Mouse (Mus musculus): Measurements from ENCODE around the gene Cyth1.

GRCm38 (mm10) chr11:118198296-118198600, 50.1 kb downstream of the Cyth1 start:
- TF ChIP-seq CTCF (IDR thresholded peaks at IDR 0.05; ENCODE audit: low read depth, low read length) (no peak), POLR2A (IDR thresholded peaks at IDR 0.05; ENCODE audit: insufficient read depth, low read length) (no peak)

Data from ES-Bruce4 (cell line).